22 mouse cellular contexts compared by ENCODE assay signal in the genomic region with DNA sequence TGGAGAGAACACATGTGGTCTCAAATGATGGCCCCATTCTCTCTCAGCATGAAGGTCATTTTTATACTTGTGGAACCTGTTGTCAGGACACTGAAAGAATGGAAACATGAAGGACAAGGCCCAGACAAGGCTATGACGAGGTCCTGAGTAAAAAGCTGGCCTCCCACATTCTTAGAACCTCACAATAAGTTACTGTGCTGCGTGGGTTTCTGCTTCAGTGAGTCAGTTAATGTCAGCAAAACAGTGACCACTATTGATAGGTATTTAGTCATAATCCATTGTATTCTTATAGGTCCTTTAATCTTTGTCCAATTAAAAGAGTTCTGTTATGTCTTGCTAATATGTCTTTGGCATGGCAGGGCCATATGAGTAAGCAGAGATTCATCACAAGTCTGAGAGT.
"Had no signal": no experiment of that assay in that cellular context is flagged by ENCODE, and none has a peak within 500 bp of the region (broad histone marks: within the 10 kb centered on the region; RNA-seq: fewer than 3 reads in every experiment).

No protein-coding gene starts in this region.

- H3K4me2 ChIP-seq: heart, embryonic 11.5 days; heart, embryonic 13.5 days; heart, embryonic 15.5 days; hindbrain, embryonic 13.5 days; hindbrain, embryonic 15.5 days; kidney, embryonic 15.5 days; limb, embryonic 13.5 days; limb, embryonic 15.5 days; liver, embryonic 12.5 days had no signal

- H3K4me3 ChIP-seq: heart, embryonic 13.5 days; heart, embryonic 15.5 days; hindbrain, embryonic 13.5 days; hindbrain, embryonic 15.5 days; kidney, embryonic 15.5 days; limb, embryonic 13.5 days; limb, embryonic 15.5 days; liver, embryonic 12.5 days had no signal

- H3K36me3 ChIP-seq: heart, embryonic 13.5 days; heart, embryonic 15.5 days; hindbrain, embryonic 13.5 days; hindbrain, embryonic 15.5 days; kidney, embryonic 15.5 days; limb, embryonic 13.5 days; limb, embryonic 15.5 days; liver, embryonic 12.5 days had no signal

- H3K27me3 ChIP-seq: heart, embryonic 13.5 days; heart, embryonic 15.5 days; hindbrain, embryonic 13.5 days; hindbrain, embryonic 15.5 days; kidney, embryonic 15.5 days; limb, embryonic 13.5 days; limb, embryonic 15.5 days; liver, embryonic 12.5 days had no signal

- DNase-seq: gastrocnemius, postnatal 10 days; gastrocnemius, postnatal 25 days; heart, adult 18-20 months; heart, postnatal 14 days; heart, postnatal 36 days; kidney, adult 11 months; kidney, adult 2 months; kidney, adult 9 months; kidney, postnatal 14 days; kidney, postnatal 36 days; layer of hippocampus, adult 9-11 months; layer of hippocampus, postnatal 36 days; left cerebral cortex, postnatal 4 days had no signal
